8 mouse cellular contexts compared by ENCODE assay signal in genomic region chr11:50132265-50132664, GRCm38 (mm10). TPM values are rescaled to one million over a fixed set of nuclear protein-coding genes. Genes with fewer than 3 reads are reported as not detected.
DNase-seq lines count a peak whose midpoint lies in the region; ATAC-seq and TF ChIP-seq lines count a peak whose summit lies in the region.

No protein-coding gene starts in this region.

- TF ChIP-seq EP300 in liver, postnatal 0 days (IDR thresholded peaks at IDR 0.05; ENCODE audit: low read depth), result no peak

- TF ChIP-seq CTCF in G1E (IDR thresholded peaks at IDR 0.05; ENCODE audit: low read depth, low read length), result no peak
- no peak for TF ChIP-seq CTCF in forebrain, postnatal 0 days (IDR thresholded peaks at IDR 0.05; ENCODE audit: low read depth)
- TF ChIP-seq CTCF in liver, postnatal 0 days (IDR thresholded peaks at IDR 0.05; ENCODE audit: low read depth), result no peak

- H3K4me1 ChIP-seq in heart, embryonic 13.5 days, result peaks cover 33% of the 10 kb centered on the region
- peaks cover 67% of the 10 kb centered on the region for H3K4me1 ChIP-seq in G1E (ENCODE audit: insufficient read depth, low read depth, low read length)
- 0 out of 2 replicates have a peak, but pooled peaks cover 2% of the 10 kb centered on the region for H3K4me1 ChIP-seq in forebrain, postnatal 0 days (ENCODE audit: insufficient read depth)
- H3K4me1 ChIP-seq in liver, postnatal 0 days (ENCODE audit: insufficient read depth), result peaks cover 30% of the 10 kb centered on the region

- H3K27me3 ChIP-seq in heart, embryonic 13.5 days (replicated peaks), result no peaks in the 10 kb centered on the region
- no peaks in the 10 kb centered on the region for H3K27me3 ChIP-seq in G1E (ENCODE audit: insufficient read depth, low read length)
- H3K27me3 ChIP-seq in forebrain, postnatal 0 days (ENCODE audit: insufficient read depth, low read length), result no peaks in the 10 kb centered on the region
- H3K27me3 ChIP-seq in liver, postnatal 0 days (ENCODE audit: insufficient read depth, low read length), result no peaks in the 10 kb centered on the region

- H3K4me3 ChIP-seq in heart, embryonic 13.5 days, result peak overlapping the region; percentile 90
- H3K4me3 ChIP-seq in G1E (ENCODE audit: low read depth, low read length), result peak overlapping the region; percentile 98
- H3K4me3 ChIP-seq in forebrain, postnatal 0 days (ENCODE audit: low read depth, low read length), result peak overlapping the region; percentile 68; the same call in 1 of the 2 replicates
- H3K4me3 ChIP-seq in liver, postnatal 0 days (ENCODE audit: low read depth, low read length), result peak overlapping the region; percentile 77

- no peak for ATAC-seq in heart, embryonic 13.5 days (ENCODE audit: extremely low read depth, insufficient number of reproducible peaks, low FRiP score, low TSS enrichment)
- ATAC-seq in G1E (ENCODE audit: extremely low read depth, insufficient number of reproducible peaks, low FRiP score, poor library complexity, severe bottlenecking), result no peak
- ATAC-seq in forebrain, postnatal 0 days, result no peak
- no peak for ATAC-seq in liver, postnatal 0 days

- H3K9me3 ChIP-seq in heart, embryonic 13.5 days, result no peaks in the 10 kb centered on the region
- H3K9me3 ChIP-seq in G1E (replicated peaks), result no peaks in the 10 kb centered on the region
- H3K9me3 ChIP-seq in forebrain, postnatal 0 days (ENCODE audit: low read length), result no peaks in the 10 kb centered on the region
- no peaks in the 10 kb centered on the region for H3K9me3 ChIP-seq in liver, postnatal 0 days (ENCODE audit: low read length)

- peaks cover 18% of the 10 kb centered on the region for H3K36me3 ChIP-seq in heart, embryonic 13.5 days
- peaks cover 41% of the 10 kb centered on the region for H3K36me3 ChIP-seq in G1E (replicated peaks)
- peaks cover 17% of the 10 kb centered on the region for H3K36me3 ChIP-seq in forebrain, postnatal 0 days (ENCODE audit: insufficient read depth)
- peaks cover 14% of the 10 kb centered on the region for H3K36me3 ChIP-seq in liver, postnatal 0 days (replicated peaks; ENCODE audit: insufficient read depth, low read length)

- 84% methylated on average over 6 of the region's 6 CpGs for WGBS in heart, embryonic 13.5 days
- WGBS in forebrain, postnatal 0 days, result 77% methylated on average over 6 of the region's 6 CpGs
- 77% methylated on average over 6 of the region's 6 CpGs for WGBS in liver, postnatal 0 days (ENCODE audit: insufficient replicate concordance)

- peak overlapping the region; percentile 93 for H3K4me2 ChIP-seq in heart, embryonic 13.5 days
- H3K4me2 ChIP-seq in forebrain, postnatal 0 days (ENCODE audit: low read depth), result peak overlapping the region; percentile 89
- H3K4me2 ChIP-seq in liver, postnatal 0 days (ENCODE audit: low read depth, low read length), result peak overlapping the region; percentile 97

- H3K9ac ChIP-seq in heart, embryonic 13.5 days, result peak overlapping the region; percentile 99
- H3K9ac ChIP-seq in forebrain, postnatal 0 days, result peak overlapping the region; percentile 96
- peak overlapping the region; percentile 96 for H3K9ac ChIP-seq in liver, postnatal 0 days (replicated peaks)

- no peak for DNase-seq in heart, adult 11 months
- no peak for DNase-seq in G1E (ENCODE audit: low spot score)
- no peak for DNase-seq in forebrain, postnatal 0 days
- DNase-seq in liver, postnatal 0 days, result no peak
- DNase-seq in thymus, postnatal 4 days, result no peak
- DNase-seq in gastrocnemius, postnatal 10 days, result no peak
- no peak for DNase-seq in frontal cortex, postnatal 10 days (ENCODE audit: low spot score in 2 of 2)

- H3K27ac ChIP-seq in heart, embryonic 13.5 days (replicated peaks), result no peak overlapping the region
- H3K27ac ChIP-seq in forebrain, postnatal 0 days (ENCODE audit: low read depth, low read length), result no peak overlapping the region
- no peak overlapping the region for H3K27ac ChIP-seq in liver, postnatal 0 days (ENCODE audit: low read depth)

RNA-seq across cellular contexts. Expression of gene Tbc1d9b, which starts 1.1 kb away (rescaled TPM):
- polyA plus RNA-seq in heart, embryonic 13.5 days (2015; fragmentation: Nextera tagmentation; extraction: Ambion mirVana), result 26.5 and 26.8 TPM in 2 replicates
- total RNA-seq in G1E (2014; fragmentation: Nextera tagmentation), result 84.8 and 113 TPM in 2 replicates
- total RNA-seq in G1E (2017), result 83.1 and 97.7 TPM in 2 replicates
- 84.5 and 137 TPM in 2 replicates for polyA plus RNA-seq in G1E (2012)
- total RNA-seq in forebrain, postnatal 0 days (2014; rRNA removed), result 59.3 and 66.3 TPM in 2 replicates
- 23.0 and 30.4 TPM in 2 replicates for polyA plus RNA-seq in forebrain, postnatal 0 days (2015; fragmentation: Nextera tagmentation; extraction: Ambion mirVana)
- 8.9 and 9.1 TPM in 2 replicates for polyA plus RNA-seq in liver, postnatal 0 days (2015; fragmentation: Nextera tagmentation; extraction: Ambion mirVana)
- total RNA-seq in gastrocnemius, postnatal 10 days (2021), result 10 to 100 TPM; 23.2 to 30.1 TPM

RNA-seq across cellular contexts. Expression of gene Mrnip, which starts 42.0 kb away (rescaled TPM):
- polyA plus RNA-seq in heart, embryonic 13.5 days (2015; fragmentation: Nextera tagmentation; extraction: Ambion mirVana), result 12.8 and 13.0 TPM in 2 replicates
- total RNA-seq in G1E (2014; fragmentation: Nextera tagmentation) (44.8 and 63.7 TPM in 2 replicates), G1E (2017) (17.4 and 17.6 TPM in 2 replicates)
- polyA plus RNA-seq in G1E (2012), result 6.5 and 10.6 TPM in 2 replicates
- total RNA-seq in forebrain, postnatal 0 days (2014; rRNA removed), result 28.7 and 37.5 TPM in 2 replicates
- 29.4 and 32.2 TPM in 2 replicates for polyA plus RNA-seq in forebrain, postnatal 0 days (2015; fragmentation: Nextera tagmentation; extraction: Ambion mirVana)
- polyA plus RNA-seq in liver, postnatal 0 days (2015; fragmentation: Nextera tagmentation; extraction: Ambion mirVana), result 5.0 and 5.1 TPM in 2 replicates
- total RNA-seq in gastrocnemius, postnatal 10 days (2021), result 1 to 10 TPM; 6.3 to 7.5 TPM
